Mouse (Mus musculus) gastrocnemius, adult 8-10 months (tissue): Measurements from ENCODE around the gene Vps35. TPM values are rescaled to one million over a fixed set of nuclear protein-coding genes. Genes with fewer than 3 reads are reported as not detected.
A peak's percentile ranks its signal among the peaks of the same experiment; 100 is the strongest.

Experiments
- DNase-seq, 2 experiments: peaks; one replicate each; pipeline ENCODE4 v3.0.0; 2022; ENCODE audit warnings: low spot score in 2 of 2
- total RNA-seq, 4 experiments: library from RNA; stranded (reverse); gene quantifications; 2 replicates each; pipeline ENCODE4 v1.2.4; 2022

The Vps35 gene
- 10 to 100 TPM; 54.5 to 57.3 (median 55.8) TPM for total RNA-seq

- peak; percentile 93 to 95 for DNase-seq
These were observed at the start of gene Vps35, which contains the start of gene Orc6 for GRCm38 (mm10) chr8:85299434-85300077. TSS of gene Vps35 (minus strand) at chr8:85299802. TSS of gene Orc6 (plus strand) at chr8:85299632.

- no peak for DNase-seq
These were observed 40.4 kb upstream of the Vps35 start for GRCm38 (mm10) chr8:85339871-85340573.

- DNase-seq = no peak
These were observed 38.1 kb upstream of the Vps35 start for GRCm38 (mm10) chr8:85337681-85338080.

GRCm38 (mm10) chr8:85336211-85336933, 36.8 kb upstream of the Vps35 start:
- DNase-seq = no peak

GRCm38 (mm10) chr8:85335105-85335504, 35.5 kb upstream of the Vps35 start:
- DNase-seq = no peak

- no peak for DNase-seq
These were observed 29.9 kb upstream of the Vps35 start for GRCm38 (mm10) chr8:85329506-85329905.

GRCm38 (mm10) chr8:85327036-85327435, 27.4 kb upstream of the Vps35 start:
- DNase-seq = no peak

- no peak for DNase-seq
These were observed 23.5 kb upstream of the Vps35 start for GRCm38 (mm10) chr8:85323084-85323483.

- no peak for DNase-seq
These were observed 22.4 kb upstream of the Vps35 start for GRCm38 (mm10) chr8:85321981-85322380.

- DNase-seq = no peak
These were observed 18.9 kb upstream of the Vps35 start for GRCm38 (mm10) chr8:85318534-85318933.

GRCm38 (mm10) chr8:85313036-85313435, 13.4 kb upstream of the Vps35 start:
- DNase-seq = no peak

GRCm38 (mm10) chr8:85311743-85312142, 12.1 kb upstream of the Vps35 start:
- no peak for DNase-seq

GRCm38 (mm10) chr8:85308564-85308963, 9.0 kb upstream of the Vps35 start:
- no peak for DNase-seq

- no peak for DNase-seq
These were observed 3.9 kb upstream of the Vps35 start for GRCm38 (mm10) chr8:85303531-85303930.

GRCm38 (mm10) chr8:85302931-85303330, 3.3 kb upstream of the Vps35 start:
- DNase-seq = no peak

GRCm38 (mm10) chr8:85301941-85302340, 2.3 kb upstream of the Vps35 start:
- DNase-seq = no peak

GRCm38 (mm10) chr8:85298600-85299433, 785 bp downstream of the Vps35 start:
- DNase-seq = no peak

- DNase-seq = no peak
These were observed 12.8 kb downstream of the Vps35 start for GRCm38 (mm10) chr8:85286846-85287245.

GRCm38 (mm10) chr8:85227297-85227696, 72.3 kb downstream of the Vps35 start:
- no peak for DNase-seq

GRCm38 (mm10) chr8:85225688-85226087, 73.9 kb downstream of the Vps35 start, which contains the start of gene Olfr371:
TSS of gene Olfr371 (plus strand) at chr8:85225988.
- DNase-seq = no peak

GRCm38 (mm10) chr8:85220992-85221391, 78.6 kb downstream of the Vps35 start:
- no peak for DNase-seq
